Mouse (Mus musculus) gastrocnemius, postnatal 36 days (tissue): Measurements from ENCODE around the gene Ksr1. TPM values are rescaled to one million over a fixed set of nuclear protein-coding genes. Genes with fewer than 3 reads are reported as not detected.
A peak's percentile ranks its signal among the peaks of the same experiment; 100 is the strongest.
"Not testable (repeated sequence)": the region's sequence is repeated elsewhere in the genome, so short reads cannot be mapped to it uniquely, and the experiment has no call there.

Experiments used
- DNase-seq, 2 experiments: peaks; one replicate each; pipeline ENCODE4 v3.0.0; 2022
- intact Hi-C: fragments of 180-260 bp; cut with DNase I; formaldehyde crosslinking; loops from one replicate; pipeline ENCODE4 v1.15.1; 2025
- total RNA-seq, 2 experiments: library from RNA; stranded (reverse); gene quantifications; 2 replicates each; pipeline ENCODE4 v1.2.3; 2021

The Ksr1 gene
- total RNA-seq, 2 experiments from 2014 or later: 72.2 to 74.8 TPM

DNA sequence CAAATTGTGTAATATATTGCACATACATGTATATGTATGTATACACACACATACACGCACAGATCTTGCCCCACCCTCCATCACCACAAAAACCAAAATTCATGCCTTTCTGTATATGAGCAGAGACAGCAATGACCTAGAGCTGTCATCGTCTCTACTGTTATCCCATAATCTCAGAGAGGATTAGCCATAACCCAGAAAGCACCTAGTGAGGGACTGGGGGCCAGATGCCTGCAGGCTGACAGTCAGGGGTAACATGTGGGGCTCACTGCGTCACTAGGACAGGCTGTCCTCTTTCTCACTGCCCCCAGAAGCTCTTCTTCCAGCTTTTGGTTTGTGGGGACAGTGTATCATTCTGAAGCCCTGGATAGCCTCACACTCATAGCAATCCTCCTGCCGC is 144.3 kb downstream of the Ksr1 start:
- no peak for DNase-seq
- intact Hi-C loops: no loop called here

DNA sequence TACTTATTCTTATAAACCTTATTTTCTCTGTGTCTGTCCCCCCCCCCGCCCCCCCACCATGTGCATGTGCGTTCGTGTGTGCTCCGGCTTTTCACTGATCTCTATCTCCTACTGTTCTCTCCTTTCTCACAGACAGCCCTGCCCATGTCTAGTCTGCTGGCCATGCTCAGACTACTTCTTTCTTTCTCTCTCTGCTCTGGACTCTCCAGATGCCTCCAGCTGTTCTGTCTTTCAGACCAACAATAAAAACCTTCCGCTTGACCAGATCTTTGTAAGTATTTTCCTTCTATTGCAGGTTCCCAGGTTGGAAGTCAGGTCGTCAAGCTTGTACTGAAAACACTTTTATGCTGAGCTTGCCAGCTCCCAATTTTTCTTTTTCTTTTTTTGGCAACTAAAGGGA is 147.1 kb downstream of the Ksr1 start:
- intact Hi-C loops: no loop called here
- DNase-seq: no peak

DNA sequence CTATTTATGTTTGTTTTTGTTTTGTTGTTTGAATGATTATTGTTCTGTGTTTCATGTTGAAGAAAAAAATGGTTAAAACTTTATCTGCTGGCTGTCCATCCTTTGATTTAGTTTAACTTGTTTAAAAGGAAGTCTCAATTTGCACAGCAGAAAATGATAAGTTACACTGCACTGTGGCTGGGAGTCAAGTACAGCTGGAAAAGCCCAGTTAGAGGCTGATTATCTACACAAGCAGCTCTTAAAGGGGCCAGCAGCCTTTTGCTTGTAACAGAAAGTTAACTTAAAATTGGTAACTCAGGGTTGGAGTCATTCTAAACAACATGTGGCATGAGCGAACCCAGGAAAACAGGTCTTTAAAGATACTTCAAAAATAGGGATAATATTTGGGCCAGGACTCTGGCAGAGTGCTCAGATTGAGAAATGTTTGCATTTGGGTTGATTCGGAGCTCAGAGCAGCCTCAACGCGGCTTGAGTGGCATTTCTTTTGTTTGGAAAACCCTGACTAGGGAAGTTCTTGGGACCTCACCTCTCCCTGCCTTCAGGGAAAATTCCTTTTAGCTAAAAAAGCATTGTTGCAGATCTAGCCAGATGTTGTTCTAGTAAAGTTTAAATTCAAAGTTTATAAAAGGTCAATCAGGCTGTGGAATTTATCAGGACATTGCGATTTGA is 155.2 kb downstream of the Ksr1 start:
- DNase-seq, intact Hi-C loops: not testable (repeated sequence)

DNA sequence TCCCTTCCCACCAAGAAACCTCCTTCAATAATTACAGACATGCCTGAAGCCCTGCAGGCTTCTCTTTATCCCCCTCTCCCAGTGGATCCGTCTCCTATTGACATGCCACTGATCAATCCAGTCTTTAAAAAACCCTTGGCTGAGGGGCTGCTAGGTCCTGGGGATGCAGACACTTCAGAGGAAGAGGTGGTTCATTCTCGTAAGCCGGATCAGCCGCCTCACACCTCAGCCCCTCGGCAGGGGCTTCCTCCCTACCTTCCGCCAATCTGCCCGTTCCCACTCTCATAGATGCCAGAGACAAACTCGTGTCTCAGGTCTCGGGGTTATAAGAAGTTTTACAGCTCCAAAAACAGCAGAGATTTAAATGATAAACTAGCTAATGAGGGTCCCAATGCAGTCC is 156.1 kb downstream of the Ksr1 start:
- no peak for DNase-seq
- intact Hi-C loops: no loop called here

DNA sequence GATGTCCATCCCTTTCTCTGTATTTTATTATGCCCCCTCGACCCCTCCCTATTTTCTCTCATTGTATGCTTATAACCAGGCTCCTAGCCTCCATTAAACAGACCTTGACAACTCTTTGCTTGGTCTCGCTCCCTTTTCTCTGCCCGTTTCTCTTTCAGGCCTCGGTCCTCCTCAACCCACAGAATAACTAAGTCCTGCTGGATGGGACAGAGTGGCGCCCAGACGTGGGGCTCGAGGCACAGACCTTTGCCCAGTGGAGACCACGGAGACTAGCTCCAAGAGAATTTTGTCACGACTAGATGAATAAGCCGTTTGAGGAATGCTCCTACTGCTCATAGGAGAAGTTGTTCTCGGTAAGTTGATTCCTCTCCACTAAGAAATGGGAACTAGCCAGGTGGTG is 157.0 kb downstream of the Ksr1 start:
- intact Hi-C loops, DNase-seq: not testable (repeated sequence)

DNA sequence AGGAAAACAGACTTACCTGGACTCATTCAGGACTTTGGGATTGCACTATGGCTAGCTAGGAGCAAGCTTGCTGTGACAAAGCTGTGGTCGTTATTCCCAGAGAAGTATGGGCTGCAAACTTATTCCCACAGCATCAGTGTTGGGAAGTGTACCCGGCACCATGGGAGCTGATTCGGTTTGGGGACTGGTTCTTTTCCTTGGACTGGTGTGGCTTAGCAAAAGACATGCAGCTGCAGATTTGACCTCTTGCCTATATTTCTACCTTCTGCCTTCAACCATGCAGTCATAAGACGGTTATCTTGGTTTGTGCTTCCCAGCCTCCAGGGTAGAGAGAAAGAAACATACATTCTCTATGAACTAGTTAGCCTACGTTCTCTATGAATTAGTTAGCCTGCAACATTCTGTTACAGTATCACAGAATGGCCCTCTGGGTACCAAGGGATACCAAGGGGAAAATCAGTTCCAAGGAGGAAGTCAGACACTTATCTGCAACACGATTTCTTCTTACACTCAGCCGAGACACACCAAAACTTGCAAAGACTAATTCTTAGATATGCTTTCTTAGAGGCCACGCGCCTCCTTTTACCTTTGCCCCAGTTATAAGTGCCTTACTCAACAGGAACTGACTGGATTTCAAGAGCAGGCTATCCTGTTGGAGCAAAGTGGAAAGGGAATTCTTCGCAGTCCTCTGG is 159.8 kb downstream of the Ksr1 start:
- intact Hi-C loops: no loop called here
- DNase-seq: no peak

DNA sequence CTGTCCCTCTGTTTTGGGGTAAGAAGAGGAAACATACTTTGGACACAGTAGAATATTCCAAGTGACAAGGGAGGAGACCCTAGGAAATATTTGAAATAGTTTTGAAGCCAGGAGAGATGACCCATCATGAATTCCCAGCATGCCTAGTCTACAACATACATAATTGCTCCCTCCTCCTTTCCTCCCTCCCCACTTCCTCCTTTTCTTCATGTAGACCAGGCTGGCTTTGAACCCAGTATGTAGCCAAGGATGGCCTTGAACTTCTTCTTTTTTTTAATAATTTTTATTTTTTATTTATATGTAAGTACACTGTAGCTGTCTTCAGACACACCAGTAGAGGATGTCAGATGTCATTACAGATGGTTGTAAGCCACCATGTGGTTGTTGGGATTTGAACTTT is 160.7 kb downstream of the Ksr1 start:
- no peak for DNase-seq
- intact Hi-C loops: no loop called here

DNA sequence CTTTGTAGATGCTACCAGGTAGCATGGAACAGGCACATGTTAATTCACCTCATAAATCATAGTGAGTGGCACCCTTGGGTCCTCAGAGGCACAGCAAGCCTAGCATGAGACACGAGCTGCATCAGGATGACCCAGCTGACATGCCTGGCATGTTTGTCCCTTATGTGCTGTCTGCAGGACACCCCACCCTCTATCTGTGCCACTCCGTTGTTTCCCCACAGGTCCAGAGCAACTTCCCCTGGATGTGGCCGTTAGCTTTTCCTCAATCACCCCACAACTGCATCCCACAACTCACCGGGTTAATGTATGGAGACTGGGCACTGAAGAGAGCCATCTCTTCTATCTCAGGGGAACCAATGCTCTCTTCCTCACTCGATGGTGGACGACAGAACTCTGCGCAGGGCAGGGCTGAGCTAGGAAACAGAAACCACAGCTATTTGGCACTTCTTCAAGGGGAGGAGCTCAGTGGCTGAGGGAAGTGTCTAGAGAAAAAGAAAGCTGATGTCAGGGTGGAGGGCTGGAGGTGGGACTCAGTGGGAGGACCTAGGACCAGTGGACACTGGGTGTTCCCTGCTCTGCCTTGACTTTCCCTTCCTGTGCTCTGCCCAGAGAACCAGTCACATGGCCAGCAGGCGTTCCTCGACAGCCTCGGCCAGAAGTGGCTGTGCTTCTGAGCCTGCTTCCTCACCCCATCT is 161.6 kb downstream of the Ksr1 start, which contains the start of gene Lgals9:
Gene Lgals9 (minus strand): TSS at position 464 of the 695 bp plus-strand sequence.
- intact Hi-C loops: no loop called here
- DNase-seq: peak; percentile 53 to 74

DNA sequence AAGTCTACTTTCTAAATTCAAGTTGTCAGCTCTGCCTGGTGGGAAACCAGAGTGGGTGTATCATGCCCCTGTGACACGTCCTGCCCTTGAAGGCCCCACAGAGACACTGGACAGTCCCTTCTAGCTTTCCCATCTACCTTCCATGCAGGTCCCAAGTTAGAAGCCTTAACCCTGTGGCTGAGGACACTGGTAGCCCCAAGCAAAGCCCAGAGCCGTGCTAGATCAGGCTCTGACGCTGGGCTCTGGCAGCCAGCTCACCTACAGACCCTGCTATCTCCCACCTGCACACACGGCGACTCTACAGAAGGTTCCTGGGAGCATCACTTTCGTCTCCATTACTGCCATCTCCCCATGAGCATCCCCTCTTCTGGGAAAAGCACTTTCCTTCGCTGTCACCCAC is 162.7 kb downstream of the Ksr1 start:
- intact Hi-C loops: no loop called here
- no peak for DNase-seq

DNA sequence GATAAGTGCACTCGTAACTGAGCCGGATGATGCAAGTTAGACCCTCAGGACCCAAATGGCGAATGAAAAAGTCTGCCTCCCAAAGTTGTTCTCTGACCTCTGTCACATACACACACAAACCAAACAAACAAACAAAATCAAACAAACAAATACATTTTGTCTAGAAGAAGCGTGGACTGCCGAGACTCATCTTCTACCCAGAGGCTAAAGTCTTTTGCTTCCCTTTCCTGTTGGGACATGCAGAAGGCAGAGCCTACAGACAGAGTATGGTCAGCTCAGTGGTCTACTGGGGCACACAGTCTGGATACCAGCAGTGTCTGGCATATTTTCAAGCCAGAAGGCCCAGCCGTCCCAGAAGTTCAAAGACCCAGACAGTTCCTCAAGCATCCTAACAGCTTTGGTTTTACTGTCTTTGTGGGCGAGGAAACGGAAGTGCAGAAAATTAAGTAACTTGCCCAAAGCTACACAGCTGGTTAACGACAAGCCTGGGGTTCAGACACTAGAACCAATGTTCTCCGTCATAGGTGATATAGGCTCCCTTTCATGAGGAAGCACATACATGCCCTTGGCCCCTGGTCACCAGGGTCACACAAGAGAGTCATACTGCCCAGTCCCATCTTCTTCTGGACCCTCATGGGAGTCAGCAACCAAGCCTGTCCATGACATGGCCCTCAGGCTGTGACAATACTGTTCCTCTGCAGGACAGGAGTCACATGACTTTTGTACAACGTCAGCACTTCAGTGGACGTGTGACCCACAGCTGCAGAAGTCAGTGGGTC is 163.5 kb downstream of the Ksr1 start:
- DNase-seq: no peak
- intact Hi-C loops: no loop called here

DNA sequence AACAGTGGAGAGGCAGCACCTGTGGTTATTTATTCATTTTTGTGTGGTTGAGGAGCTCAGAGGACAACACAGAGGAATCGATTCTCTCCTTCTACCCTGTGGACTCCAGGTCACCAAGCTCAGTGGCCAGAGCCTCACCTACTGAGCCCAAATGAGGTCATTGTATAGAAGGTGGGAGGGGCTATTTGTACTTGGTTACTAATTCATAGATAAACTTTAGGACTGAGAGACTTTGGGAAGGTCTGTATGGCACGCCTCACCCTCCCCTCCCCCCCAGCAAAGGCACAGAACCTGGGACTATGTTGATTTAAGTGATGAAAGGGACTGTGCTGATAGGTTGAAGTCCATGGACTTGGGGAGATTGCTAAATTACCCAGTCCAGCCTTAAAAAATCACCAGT is 164.2 kb downstream of the Ksr1 start:
- intact Hi-C loops: no loop called here
- no peak for DNase-seq

DNA sequence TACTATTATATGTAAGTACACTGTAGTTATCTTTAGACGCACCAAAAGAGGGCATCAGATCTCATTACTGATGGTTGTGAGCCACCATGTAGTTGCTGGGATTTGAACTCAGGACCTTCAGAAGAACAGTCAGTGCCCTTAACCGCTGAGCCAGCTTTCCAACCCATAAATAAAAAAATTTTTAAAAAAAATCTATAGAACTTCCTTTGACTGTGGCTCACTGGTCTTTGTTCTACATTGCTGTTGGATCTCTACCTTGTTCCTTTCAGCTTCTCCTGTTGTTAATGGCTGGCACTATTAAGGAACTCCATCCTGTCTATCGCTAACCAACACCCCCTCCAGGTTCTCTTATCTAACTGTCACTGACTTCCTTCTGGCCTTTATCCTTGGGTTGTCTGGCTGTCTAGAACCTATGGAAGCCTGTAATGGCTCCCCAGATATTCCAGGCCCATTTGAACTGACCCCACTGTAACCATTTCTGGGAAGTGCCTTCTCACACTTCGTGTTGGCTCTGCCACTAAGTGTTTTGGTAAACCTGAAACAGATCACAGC is 166.0 kb downstream of the Ksr1 start:
- no peak for DNase-seq
- intact Hi-C loops: no loop called here

DNA sequence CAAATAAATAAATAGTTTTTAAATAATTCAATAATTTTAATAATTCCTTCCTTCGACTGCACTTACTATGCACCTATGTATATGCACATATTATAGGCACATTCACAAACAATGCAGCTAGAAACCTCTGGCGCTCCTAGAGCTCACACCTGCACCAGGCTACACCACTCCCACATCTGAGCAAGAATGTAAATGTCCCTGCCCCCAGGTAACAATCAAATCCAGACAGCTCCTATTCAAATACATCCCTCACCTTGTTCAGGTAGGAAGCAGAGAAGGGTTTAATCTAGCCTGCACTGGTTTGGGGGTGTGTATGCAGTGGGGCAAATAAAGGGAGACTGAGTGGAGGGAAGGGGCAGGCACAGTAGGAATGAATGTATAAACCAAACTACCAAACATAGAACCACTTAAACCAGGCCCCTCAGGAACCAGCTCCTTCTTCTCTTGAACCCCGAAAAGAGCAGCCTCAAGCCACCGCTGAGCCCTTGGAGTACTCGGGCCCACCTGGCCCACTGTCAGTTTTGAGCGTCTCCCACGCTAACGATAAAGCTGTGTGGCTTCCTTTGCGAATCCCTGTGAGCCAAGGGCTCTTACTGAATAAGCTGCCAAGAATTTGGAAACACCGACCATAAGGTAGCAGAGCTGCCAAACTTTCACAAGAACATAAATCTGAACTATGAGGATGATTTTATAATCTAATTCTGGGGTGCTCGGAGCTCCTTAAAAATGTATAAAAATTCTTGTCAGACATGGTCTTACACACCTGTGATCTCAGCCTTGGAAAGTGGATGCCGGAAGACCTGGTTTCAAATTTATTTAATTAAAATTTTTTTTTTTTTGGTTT is 167.8 kb downstream of the Ksr1 start:
- DNase-seq: no peak

DNA sequence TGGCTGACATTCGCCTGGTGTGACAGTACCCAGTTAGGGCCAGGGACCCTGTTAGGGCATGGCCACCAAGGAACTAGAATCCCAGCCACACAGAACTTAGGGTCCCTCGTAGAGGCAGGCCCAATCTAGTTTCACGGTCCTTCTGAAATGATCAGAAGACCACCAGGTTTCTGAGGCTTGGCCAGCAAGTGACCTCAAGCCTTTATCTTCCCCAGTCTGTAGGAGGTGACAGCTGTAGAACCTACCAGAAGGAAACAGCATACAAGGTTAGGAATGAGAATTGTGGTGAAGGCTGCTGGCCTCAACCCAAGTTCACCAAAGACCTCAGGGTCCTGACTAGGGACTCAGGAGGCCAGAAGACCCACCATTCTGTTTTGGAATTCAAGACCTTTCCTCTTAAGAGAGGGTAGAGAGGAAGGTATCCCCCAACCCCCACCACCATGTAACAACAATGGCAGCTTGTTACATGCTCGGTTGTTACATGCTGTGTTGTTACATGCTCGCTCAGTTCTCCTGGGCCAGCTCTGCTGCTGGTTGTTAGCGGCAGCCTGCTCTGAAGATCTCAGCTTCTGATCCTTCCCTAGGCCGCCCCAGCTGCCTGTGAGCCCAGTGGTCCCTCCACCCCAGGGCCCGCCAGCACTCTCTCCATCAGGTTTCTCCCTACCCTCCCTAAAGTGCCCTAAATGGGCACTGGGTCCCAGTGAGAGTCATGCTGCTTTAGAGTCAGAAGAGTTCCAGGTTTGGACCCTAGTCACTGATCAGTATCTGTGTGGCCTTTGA is 169.3 kb downstream of the Ksr1 start:
- intact Hi-C loops: no loop called here
- no peak for DNase-seq

More for the DNA sequence above, 167.8 kb downstream of the Ksr1 start:
- intact Hi-C loops: no loop called here

DNA sequence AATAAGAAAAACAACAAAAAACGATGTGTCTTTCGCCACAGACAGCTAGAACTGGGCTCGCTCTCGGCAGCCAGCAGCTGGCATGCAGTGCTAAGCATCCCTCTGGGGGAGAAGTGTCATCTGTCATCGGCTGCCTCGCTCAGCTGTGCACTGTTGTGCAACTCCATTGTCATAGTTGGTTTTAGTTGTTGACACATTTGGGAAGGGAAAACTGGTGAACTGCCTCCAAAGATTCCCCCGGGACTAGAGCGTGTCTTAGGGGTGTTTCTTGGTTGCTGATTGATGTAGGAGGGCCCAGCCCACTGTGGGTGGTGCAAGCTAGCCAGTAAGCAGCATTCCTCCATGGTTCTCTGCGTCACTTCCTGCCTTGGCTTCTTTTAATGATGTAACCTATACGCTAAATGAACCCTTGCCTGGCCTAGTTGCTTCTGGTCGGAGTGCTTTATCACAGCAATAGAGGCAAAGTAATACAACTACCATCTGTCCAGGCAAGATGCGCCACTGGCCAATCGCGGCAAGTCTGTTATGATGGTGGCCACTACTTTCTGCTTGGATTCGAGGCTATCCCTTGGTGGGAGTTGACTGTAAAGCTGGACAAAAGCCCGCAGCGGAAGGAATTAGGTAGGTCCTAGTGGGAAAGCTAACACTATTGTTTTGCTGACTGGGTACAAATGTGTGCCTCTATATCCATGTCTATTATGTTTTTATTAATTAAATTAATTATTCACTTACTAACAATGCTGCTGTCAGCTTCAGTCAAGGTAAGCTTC is 172.6 kb downstream of the Ksr1 start:
- intact Hi-C loops: no loop called here
- peak in 1 of 2 experiments; percentile 56 for DNase-seq

DNA sequence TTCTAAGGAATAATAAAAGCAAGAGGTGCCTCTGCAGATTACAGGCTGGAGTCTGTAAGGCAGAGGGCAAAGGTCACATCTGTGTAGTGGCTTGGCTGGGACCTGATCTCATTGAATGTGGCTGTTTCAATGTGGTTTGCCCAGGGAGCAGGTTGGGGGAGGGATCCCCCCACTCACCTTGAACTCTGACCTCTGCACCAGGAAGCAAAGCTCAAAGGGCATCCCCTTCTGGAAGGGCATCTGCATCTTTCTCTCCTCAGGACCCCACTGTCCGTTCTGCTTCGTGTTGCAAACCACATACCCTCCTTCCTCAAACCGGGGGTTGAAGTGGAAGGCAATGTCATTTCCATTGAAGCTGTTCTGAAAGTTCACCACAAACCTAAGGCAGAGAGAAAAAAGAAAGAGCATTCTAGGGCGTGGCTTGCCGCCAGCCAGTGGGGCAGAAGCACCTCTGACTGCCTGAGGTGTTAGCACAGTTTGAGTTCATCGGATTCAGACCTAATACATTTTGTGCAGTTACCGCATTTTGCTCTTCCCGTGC is 173.3 kb downstream of the Ksr1 start:
- intact Hi-C loops: no loop called here
- no peak for DNase-seq

DNA sequence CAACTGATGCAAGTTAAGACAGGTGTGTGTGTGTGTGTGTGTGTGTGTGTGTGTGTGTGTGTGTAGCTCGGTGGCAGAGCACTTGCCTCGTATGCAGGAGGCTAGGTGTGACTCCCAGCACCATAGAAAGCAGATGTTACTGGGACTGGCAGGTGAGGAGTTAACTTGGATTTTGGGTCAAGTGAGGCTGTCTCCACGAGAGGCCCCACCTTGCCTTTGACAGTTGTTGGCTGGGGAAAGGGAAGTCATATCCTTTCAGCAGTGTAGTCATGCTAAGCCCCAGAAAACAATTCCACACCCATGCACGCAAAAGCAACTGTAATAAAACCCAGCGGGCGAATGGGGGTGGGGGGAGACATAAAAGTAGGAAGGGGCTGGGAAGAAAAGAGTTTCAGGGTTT is 173.9 kb downstream of the Ksr1 start:
- intact Hi-C loops: no loop called here
- DNase-seq: no peak

DNA sequence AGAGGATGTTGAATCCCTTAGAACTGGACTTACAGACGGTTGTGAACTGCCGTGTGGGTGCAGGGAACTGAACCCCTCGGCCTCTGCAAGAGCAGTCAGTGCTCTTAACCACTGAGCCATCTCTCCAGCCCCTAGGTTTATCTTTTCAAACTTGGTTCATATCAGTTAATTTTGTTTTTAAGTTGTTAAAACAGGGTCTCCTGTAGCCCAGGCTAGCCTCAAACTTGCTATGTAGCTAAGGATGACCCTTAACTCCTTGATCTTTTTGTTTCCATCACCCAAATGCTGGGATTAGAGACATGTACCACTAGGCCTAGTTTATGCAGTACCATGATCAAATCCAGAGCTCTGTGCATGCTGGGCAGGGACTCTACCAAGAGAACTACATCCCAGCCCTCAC is 174.5 kb downstream of the Ksr1 start:
- intact Hi-C loops: no loop called here

More for the DNA sequence above, 174.5 kb downstream of the Ksr1 start:
- DNase-seq: no peak
